Mouse (Mus musculus): ENCODE data around the gene Hoxd3. TPM values are rescaled to one million over a fixed set of nuclear protein-coding genes. Genes with fewer than 3 reads are reported as not detected.

Gene Hoxd3
- polyA plus RNA-seq, 1 experiment from 2014 or later: 0.55 TPM

GRCm38 (mm10) chr2:74727640-74728302 is 16.0 kb downstream of the Hoxd3 start:
- no peak for ATAC-seq (ENCODE audit: insufficient number of reproducible peaks, low FRiP score, low TSS enrichment, low read depth)
- Histone ChIP-seq H3K4me1 (peaks cover 21% of the 10 kb centered on the region), H3K27ac (no peak overlapping the region), H3K4me2 (peak overlapping the region; percentile 43), H3K4me3 (peak overlapping the region; percentile 33), H3K36me3 (no peaks in the 10 kb centered on the region), H3K9me3 (no peaks in the 10 kb centered on the region), H3K27me3 (peaks cover 95% of the 10 kb centered on the region), H3K9ac (no peak overlapping the region)
- WGBS: 17% methylated on average over 25 of the region's 25 CpGs

GRCm38 (mm10) chr2:74728303-74728680 is 16.6 kb downstream of the Hoxd3 start:
- peaks cover 94% of the 10 kb centered on the region for H3K27me3 ChIP-seq
- H3K9me3 ChIP-seq: no peaks in the 10 kb centered on the region
- ATAC-seq (ENCODE audit: insufficient number of reproducible peaks, low FRiP score, low TSS enrichment, low read depth): no peak; the same call in 1 of the 2 replicates
- no peak overlapping the region for H3K27ac ChIP-seq
- H3K4me3 ChIP-seq: no peak overlapping the region
- no peak overlapping the region for H3K4me2 ChIP-seq
- H3K4me1 ChIP-seq: peaks cover 22% of the 10 kb centered on the region
- H3K9ac ChIP-seq: no peak overlapping the region
- no peaks in the 10 kb centered on the region for H3K36me3 ChIP-seq
- WGBS: 43% methylated on average over 13 of the region's 13 CpGs

GRCm38 (mm10) chr2:74730331-74730730 is 18.6 kb downstream of the Hoxd3 start:
- Histone ChIP-seq H3K4me1 (peaks cover 22% of the 10 kb centered on the region), H3K27ac (no peak overlapping the region), H3K27me3 (peaks cover 94% of the 10 kb centered on the region), H3K36me3 (no peaks in the 10 kb centered on the region), H3K4me2 (no peak overlapping the region), H3K9me3 (no peaks in the 10 kb centered on the region), H3K9ac (no peak overlapping the region), H3K4me3 (no peak overlapping the region)
- 43% methylated on average over 8 of the region's 8 CpGs for WGBS
- no peak for ATAC-seq (ENCODE audit: insufficient number of reproducible peaks, low FRiP score, low TSS enrichment, low read depth)

GRCm38 (mm10) chr2:74731055-74731454 is 19.3 kb downstream of the Hoxd3 start:
- ATAC-seq (ENCODE audit: insufficient number of reproducible peaks, low FRiP score, low TSS enrichment, low read depth): no peak
- Histone ChIP-seq H3K9me3 (no peaks in the 10 kb centered on the region), H3K36me3 (no peaks in the 10 kb centered on the region), H3K9ac (no peak overlapping the region), H3K27me3 (peaks cover 94% of the 10 kb centered on the region), H3K4me2 (no peak overlapping the region), H3K27ac (no peak overlapping the region), H3K4me1 (peaks cover 29% of the 10 kb centered on the region), H3K4me3 (no peak overlapping the region)

- no peak overlapping the region for H3K27ac ChIP-seq
- 28% methylated on average over 9 of the region's 9 CpGs for WGBS
Measured at GRCm38 (mm10) chr2:74731799-74732512, 20.2 kb downstream of the Hoxd3 start.

GRCm38 (mm10) chr2:74732513-74733316 is 21.0 kb downstream of the Hoxd3 start:
- H3K27ac ChIP-seq: no peak overlapping the region
- H3K36me3 ChIP-seq: no peaks in the 10 kb centered on the region
- no peaks in the 10 kb centered on the region for H3K9me3 ChIP-seq
- peaks cover 30% of the 10 kb centered on the region for H3K4me1 ChIP-seq
- no peak overlapping the region for H3K9ac ChIP-seq
- peaks cover 94% of the 10 kb centered on the region for H3K27me3 ChIP-seq
- H3K4me2 ChIP-seq: peak overlapping the region; percentile 32
- no peak for ATAC-seq (ENCODE audit: insufficient number of reproducible peaks, low FRiP score, low TSS enrichment, low read depth)
- peak overlapping the region; percentile 19 for H3K4me3 ChIP-seq
- WGBS: 4% methylated on average over 52 of the region's 52 CpGs

More at GRCm38 (mm10) chr2:74731799-74732512, 20.2 kb downstream of the Hoxd3 start:
- peaks cover 94% of the 10 kb centered on the region for H3K27me3 ChIP-seq
- peaks cover 34% of the 10 kb centered on the region for H3K4me1 ChIP-seq
- no peak overlapping the region for H3K4me3 ChIP-seq
- H3K36me3 ChIP-seq: no peaks in the 10 kb centered on the region
- no peak overlapping the region for H3K9ac ChIP-seq
- ATAC-seq (ENCODE audit: insufficient number of reproducible peaks, low FRiP score, low TSS enrichment, low read depth): no peak
- 0 out of 2 replicates have a peak overlapping the region, but pooled peaks have one; percentile 32 for H3K4me2 ChIP-seq
- H3K9me3 ChIP-seq: no peaks in the 10 kb centered on the region

GRCm38 (mm10) chr2:74733317-74733661 is 21.6 kb downstream of the Hoxd3 start:
- no peak overlapping the region for H3K9ac ChIP-seq
- ATAC-seq (ENCODE audit: insufficient number of reproducible peaks, low FRiP score, low TSS enrichment, low read depth): no peak
- peak overlapping the region; percentile 32 for H3K4me2 ChIP-seq
- WGBS: 5% methylated on average over 13 of the region's 16 CpGs
- H3K36me3 ChIP-seq: no peaks in the 10 kb centered on the region
- no peak overlapping the region for H3K27ac ChIP-seq
- H3K27me3 ChIP-seq: peaks cover 94% of the 10 kb centered on the region
- peaks cover 31% of the 10 kb centered on the region for H3K4me1 ChIP-seq
- H3K9me3 ChIP-seq: no peaks in the 10 kb centered on the region
- H3K4me3 ChIP-seq: peak overlapping the region; percentile 19; the same call in 1 of the 2 replicates

- H3K9me3 ChIP-seq: no peaks in the 10 kb centered on the region
- H3K4me3 ChIP-seq: no peak overlapping the region
- no peaks in the 10 kb centered on the region for H3K36me3 ChIP-seq
- no peak overlapping the region for H3K27ac ChIP-seq
- peaks cover 94% of the 10 kb centered on the region for H3K27me3 ChIP-seq
- peaks cover 34% of the 10 kb centered on the region for H3K4me1 ChIP-seq
- H3K9ac ChIP-seq: no peak overlapping the region
- H3K4me2 ChIP-seq: no peak overlapping the region; the same call in 1 of the 2 replicates
- no peak for ATAC-seq (ENCODE audit: insufficient number of reproducible peaks, low FRiP score, low TSS enrichment, low read depth)
- 12% methylated on average over 6 of the region's 6 CpGs for WGBS
Measured at GRCm38 (mm10) chr2:74733765-74734164, 22.0 kb downstream of the Hoxd3 start.

GRCm38 (mm10) chr2:74734451-74734850 is 22.7 kb downstream of the Hoxd3 start:
- H3K36me3 ChIP-seq: no peaks in the 10 kb centered on the region
- H3K27ac ChIP-seq: no peak overlapping the region
- no peaks in the 10 kb centered on the region for H3K9me3 ChIP-seq
- no peak overlapping the region for H3K9ac ChIP-seq
- H3K4me3 ChIP-seq: no peak overlapping the region
- H3K4me1 ChIP-seq: peaks cover 35% of the 10 kb centered on the region
- peaks cover 94% of the 10 kb centered on the region for H3K27me3 ChIP-seq
- no peak overlapping the region for H3K4me2 ChIP-seq
- WGBS: 15% methylated on average over 13 of the region's 13 CpGs
- ATAC-seq (ENCODE audit: insufficient number of reproducible peaks, low FRiP score, low TSS enrichment, low read depth): no peak

GRCm38 (mm10) chr2:74734996-74735811 is 23.5 kb downstream of the Hoxd3 start:
- Histone ChIP-seq H3K4me1 (peaks cover 39% of the 10 kb centered on the region), H3K4me2 (peak overlapping the region; percentile 30), H3K36me3 (no peaks in the 10 kb centered on the region), H3K9me3 (no peaks in the 10 kb centered on the region), H3K27ac (no peak overlapping the region), H3K4me3 (0 out of 2 replicates have a peak overlapping the region, but pooled peaks have one; percentile 13), H3K27me3 (peaks cover 98% of the 10 kb centered on the region), H3K9ac (no peak overlapping the region)
- no peak for ATAC-seq (ENCODE audit: insufficient number of reproducible peaks, low FRiP score, low TSS enrichment, low read depth)
- 15% methylated on average over 27 of the region's 27 CpGs for WGBS

Measured in limb, embryonic 15.5 days (tissue).